Mouse (Mus musculus): Measurements from ENCODE around the gene Gm10803.

Gm10803 gene

GRCm38 (mm10) chr2:93593121-93593520, 32.8 kb downstream of the Gm10803 start:
- DNase-seq: no peak

DNA sequence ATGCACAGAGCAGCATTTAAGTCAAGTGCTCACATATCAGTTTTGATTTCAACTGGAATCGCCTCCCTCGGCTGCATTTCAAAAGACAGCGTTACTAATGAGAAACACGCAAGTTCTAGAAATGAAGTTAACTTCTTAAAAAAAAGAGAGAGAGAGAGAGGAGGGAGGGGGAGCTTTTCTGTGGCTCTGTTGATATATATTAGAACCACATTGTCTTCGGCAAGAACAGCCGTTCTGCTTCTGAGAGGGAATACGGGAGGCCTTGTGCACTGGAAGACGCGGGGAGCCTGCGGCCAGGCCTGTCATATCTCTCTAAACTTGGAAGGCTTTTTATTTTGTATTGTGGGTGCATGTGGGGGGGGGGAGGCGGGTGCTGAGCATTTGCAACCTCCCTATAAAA, 36.8 kb downstream of the Gm10803 start:
- DNase-seq: peak; percentile 13

GRCm38 (mm10) chr2:93599731-93600130, 39.4 kb downstream of the Gm10803 start:
- peak; percentile 56 for DNase-seq

- DNase-seq: no peak
Measured at GRCm38 (mm10) chr2:93604601-93605285, 44.4 kb downstream of the Gm10803 start.

- DNase-seq: no peak
Measured at GRCm38 (mm10) chr2:93608800-93609199, 48.4 kb downstream of the Gm10803 start.

DNA sequence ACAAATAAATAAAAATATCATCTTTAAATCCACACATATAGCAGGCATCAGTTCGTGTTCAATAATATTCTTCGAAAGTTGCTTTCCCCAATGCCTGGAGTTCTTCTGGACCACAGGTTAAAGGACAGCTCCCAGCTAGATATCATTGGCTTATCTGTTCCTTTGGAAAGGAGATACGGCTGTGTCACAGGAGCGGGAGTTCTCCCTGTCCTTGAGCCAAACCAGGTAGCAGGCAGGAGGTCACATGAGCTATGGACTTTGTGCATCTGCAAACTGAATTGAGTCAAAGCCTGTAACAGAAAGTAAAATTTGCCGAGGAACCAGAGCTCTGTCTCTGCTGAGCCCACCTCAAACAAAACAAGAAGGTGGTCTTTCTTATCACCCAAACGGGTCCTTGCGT, 52.7 kb downstream of the Gm10803 start:
- DNase-seq: no peak

Measured in kidney, postnatal 10 days (tissue).